Mouse (Mus musculus): ENCODE measurements around the gene Itk. TPM values are rescaled to one million over a fixed set of nuclear protein-coding genes. Genes with fewer than 3 reads are reported as not detected.

The Itk gene
- polyA plus RNA-seq, 1 experiment from 2014 or later, result 0.16 TPM

DNA sequence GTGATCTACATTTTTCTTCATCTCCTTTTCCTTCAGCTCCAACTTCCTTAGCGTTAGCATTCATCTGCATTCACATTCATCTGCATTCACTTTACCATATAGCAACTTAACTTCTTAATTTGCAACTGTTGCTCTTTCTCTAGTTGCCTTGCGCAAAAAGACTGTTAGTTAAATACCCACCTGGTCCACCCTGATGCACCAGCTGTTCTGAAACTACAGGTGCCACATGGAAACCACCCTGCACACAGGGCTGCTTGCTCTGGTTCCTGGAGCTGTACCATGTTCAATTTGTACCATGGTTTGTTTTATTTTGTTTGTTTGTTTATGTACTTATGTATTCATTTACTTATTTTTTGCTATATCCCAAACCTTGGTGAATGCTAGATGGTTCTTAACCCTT lies 6.4 kb upstream of the Itk start:
- Histone ChIP-seq H3K9me3 (ENCODE audit: low read length) (no peaks in the 10 kb centered on the region), H3K4me2 (replicated peaks; ENCODE audit: low read depth, low read length) (no peak overlapping the region), H3K4me1 (ENCODE audit: insufficient read depth, low read length) (no peaks in the 10 kb centered on the region), H3K9ac (replicated peaks; ENCODE audit: low read length) (no peak overlapping the region), H3K36me3 (ENCODE audit: insufficient read depth, low read length) (no peaks in the 10 kb centered on the region), H3K4me3 (ENCODE audit: low read length) (no peak overlapping the region), H3K27ac (ENCODE audit: low read length) (no peak overlapping the region), H3K27me3 (ENCODE audit: insufficient read depth, low read length) (no peaks in the 10 kb centered on the region)
- 97% methylated on average over 2 of the region's 2 CpGs for WGBS
- no peak for ATAC-seq (ENCODE audit: low FRiP score, low TSS enrichment)

DNA sequence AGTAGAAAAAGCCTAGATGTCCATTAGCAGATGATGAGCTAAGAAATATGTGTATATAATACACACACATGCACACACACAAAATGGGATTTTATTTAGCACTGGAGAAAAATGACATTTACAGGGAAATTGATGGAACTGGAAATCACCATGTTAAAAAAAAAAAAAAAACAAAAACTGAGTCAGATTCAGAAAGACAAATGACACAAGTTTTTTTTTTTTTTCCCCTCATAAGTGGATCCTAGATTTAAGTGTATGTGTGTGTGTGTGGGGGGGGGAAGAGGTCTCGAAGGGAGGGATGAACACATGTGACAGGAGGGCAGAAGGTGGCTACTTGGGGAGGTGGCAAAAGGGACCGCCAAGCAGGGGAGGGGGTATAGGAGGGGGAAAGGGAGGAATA lies 5.8 kb upstream of the Itk start:
- WGBS, result 68% methylated on average over 2 of the region's 2 CpGs
- Histone ChIP-seq H3K27me3 (ENCODE audit: insufficient read depth, low read length) (no peaks in the 10 kb centered on the region), H3K4me2 (replicated peaks; ENCODE audit: low read depth, low read length) (no peak overlapping the region), H3K4me3 (ENCODE audit: low read length) (no peak overlapping the region), H3K4me1 (ENCODE audit: insufficient read depth, low read length) (no peaks in the 10 kb centered on the region), H3K9ac (replicated peaks; ENCODE audit: low read length) (no peak overlapping the region), H3K27ac (ENCODE audit: low read length) (no peak overlapping the region), H3K9me3 (ENCODE audit: low read length) (no peaks in the 10 kb centered on the region), H3K36me3 (ENCODE audit: insufficient read depth, low read length) (no peaks in the 10 kb centered on the region)
- ATAC-seq (ENCODE audit: low FRiP score, low TSS enrichment), result no peak

DNA sequence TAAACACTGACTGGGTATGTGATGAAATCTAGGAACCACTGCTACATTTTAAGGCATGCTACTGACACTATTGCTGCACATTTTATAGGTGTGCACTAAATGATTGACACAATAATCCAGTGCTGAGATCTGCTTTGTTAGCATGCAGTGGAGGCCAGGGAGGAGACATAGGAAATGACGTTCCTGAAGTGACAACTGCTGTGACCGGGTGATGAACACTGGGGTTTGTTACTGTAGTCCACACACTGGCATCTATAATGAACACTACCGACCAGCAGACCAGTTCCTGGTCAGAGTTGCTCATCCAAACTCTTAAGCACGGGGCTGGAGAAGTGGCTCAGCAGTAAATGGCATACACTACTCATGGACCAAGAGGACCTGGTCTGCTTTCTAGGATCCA lies 4.1 kb upstream of the Itk start:
- no peak overlapping the region for H3K27ac ChIP-seq (ENCODE audit: low read length)
- 79% methylated on average over 4 of the region's 4 CpGs for WGBS
- H3K9me3 ChIP-seq (ENCODE audit: low read length), result no peaks in the 10 kb centered on the region
- no peak overlapping the region for H3K4me2 ChIP-seq (replicated peaks; ENCODE audit: low read depth, low read length)
- H3K9ac ChIP-seq (replicated peaks; ENCODE audit: low read length), result no peak overlapping the region
- no peaks in the 10 kb centered on the region for H3K36me3 ChIP-seq (ENCODE audit: insufficient read depth, low read length)
- H3K27me3 ChIP-seq (ENCODE audit: insufficient read depth, low read length), result no peaks in the 10 kb centered on the region
- H3K4me3 ChIP-seq (ENCODE audit: low read length), result no peak overlapping the region
- ATAC-seq (ENCODE audit: low FRiP score, low TSS enrichment), result no peak
- no peaks in the 10 kb centered on the region for H3K4me1 ChIP-seq (ENCODE audit: insufficient read depth, low read length)

DNA sequence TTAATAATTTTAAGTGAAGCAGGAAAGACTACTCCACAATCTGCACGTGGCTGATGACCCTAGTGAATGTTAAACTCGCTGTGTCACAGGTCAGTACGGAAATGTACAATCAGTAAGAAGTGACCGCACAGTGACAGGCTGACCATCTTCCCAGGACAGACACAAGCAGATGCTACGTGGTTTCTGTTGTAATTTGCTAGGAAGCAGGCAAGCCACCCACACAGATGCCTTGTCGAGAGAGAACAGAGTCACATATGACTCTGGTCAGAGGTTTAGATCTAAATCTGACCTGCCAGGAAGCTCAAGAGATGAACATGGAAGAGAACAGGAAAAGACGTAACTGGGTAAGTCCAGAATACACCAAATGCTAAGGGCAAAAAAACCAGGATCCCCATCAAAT lies 3.6 kb upstream of the Itk start:
- 64% methylated on average over 7 of the region's 7 CpGs for WGBS
- no peak overlapping the region for H3K4me2 ChIP-seq (replicated peaks; ENCODE audit: low read depth, low read length)
- ATAC-seq (ENCODE audit: low FRiP score, low TSS enrichment), result no peak
- no peaks in the 10 kb centered on the region for H3K27me3 ChIP-seq (ENCODE audit: insufficient read depth, low read length)
- no peaks in the 10 kb centered on the region for H3K36me3 ChIP-seq (ENCODE audit: insufficient read depth, low read length)
- H3K4me3 ChIP-seq (ENCODE audit: low read length), result no peak overlapping the region
- H3K9me3 ChIP-seq (ENCODE audit: low read length), result no peaks in the 10 kb centered on the region
- no peaks in the 10 kb centered on the region for H3K4me1 ChIP-seq (ENCODE audit: insufficient read depth, low read length)
- no peak overlapping the region for H3K9ac ChIP-seq (replicated peaks; ENCODE audit: low read length)
- H3K27ac ChIP-seq (ENCODE audit: low read length), result no peak overlapping the region

DNA sequence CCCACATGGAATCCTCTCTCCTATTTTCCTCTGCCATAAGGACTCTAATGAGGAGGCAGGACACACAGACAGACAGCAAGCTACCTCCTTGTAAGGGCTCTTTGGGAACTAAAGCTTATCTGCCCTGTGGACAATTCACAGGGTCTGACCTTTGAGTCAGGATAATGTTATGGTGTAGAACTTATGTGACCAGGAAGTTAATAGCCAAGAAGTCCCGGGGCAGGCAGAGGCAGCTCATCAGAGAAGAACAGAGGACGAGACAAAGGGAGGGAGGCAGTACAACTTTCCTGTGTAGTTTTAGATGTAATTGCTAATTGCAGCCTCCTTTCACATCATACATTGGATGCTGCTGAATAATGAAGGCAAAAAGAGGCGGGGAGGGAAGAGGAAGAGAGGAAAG lies 1.3 kb upstream of the Itk start:
- no peaks in the 10 kb centered on the region for H3K9me3 ChIP-seq (ENCODE audit: low read length)
- H3K4me1 ChIP-seq (ENCODE audit: insufficient read depth, low read length), result no peaks in the 10 kb centered on the region
- no peaks in the 10 kb centered on the region for H3K36me3 ChIP-seq (ENCODE audit: insufficient read depth, low read length)
- no peaks in the 10 kb centered on the region for H3K27me3 ChIP-seq (ENCODE audit: insufficient read depth, low read length)
- no peak overlapping the region for H3K4me3 ChIP-seq (ENCODE audit: low read length)
- WGBS, result 47% methylated on average over 3 of the region's 3 CpGs
- H3K9ac ChIP-seq (replicated peaks; ENCODE audit: low read length), result no peak overlapping the region
- H3K27ac ChIP-seq (ENCODE audit: low read length), result no peak overlapping the region
- no peak overlapping the region for H3K4me2 ChIP-seq (replicated peaks; ENCODE audit: low read depth, low read length)
- ATAC-seq (ENCODE audit: low FRiP score, low TSS enrichment), result no peak

DNA sequence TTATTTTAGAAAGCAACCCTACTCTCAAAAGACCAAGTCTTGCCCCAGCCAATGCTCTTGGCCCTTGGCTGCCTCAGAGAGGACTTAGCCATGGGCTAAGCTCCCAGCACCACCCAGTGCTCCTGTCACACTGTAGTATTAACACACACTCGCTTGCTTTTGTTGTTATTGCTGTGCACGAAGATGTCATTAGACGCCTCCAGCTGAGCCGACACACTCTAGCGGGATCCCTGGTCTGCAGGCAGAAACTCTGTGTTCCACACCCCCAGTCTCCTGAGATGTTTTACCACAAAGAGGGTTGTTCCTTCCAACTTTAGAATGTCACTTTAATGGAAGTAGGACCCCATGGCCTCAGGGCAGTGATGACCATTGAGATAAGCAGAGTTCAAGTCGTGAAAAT lies 877 bp downstream of the Itk start:
- H3K4me2 ChIP-seq (replicated peaks; ENCODE audit: low read depth, low read length), result no peak overlapping the region
- H3K27ac ChIP-seq (ENCODE audit: low read length), result no peak overlapping the region
- peak; percentile 27; the same call in 1 of the 2 replicates for ATAC-seq (ENCODE audit: low FRiP score, low TSS enrichment)
- WGBS, result 42% methylated on average over 6 of the region's 6 CpGs
- H3K9ac ChIP-seq (replicated peaks; ENCODE audit: low read length), result no peak overlapping the region
- H3K4me3 ChIP-seq (ENCODE audit: low read length), result no peak overlapping the region
- H3K9me3 ChIP-seq (ENCODE audit: low read length), result no peaks in the 10 kb centered on the region
- no peaks in the 10 kb centered on the region for H3K4me1 ChIP-seq (ENCODE audit: insufficient read depth, low read length)
- no peaks in the 10 kb centered on the region for H3K36me3 ChIP-seq (ENCODE audit: insufficient read depth, low read length)
- no peaks in the 10 kb centered on the region for H3K27me3 ChIP-seq (ENCODE audit: insufficient read depth, low read length)

DNA sequence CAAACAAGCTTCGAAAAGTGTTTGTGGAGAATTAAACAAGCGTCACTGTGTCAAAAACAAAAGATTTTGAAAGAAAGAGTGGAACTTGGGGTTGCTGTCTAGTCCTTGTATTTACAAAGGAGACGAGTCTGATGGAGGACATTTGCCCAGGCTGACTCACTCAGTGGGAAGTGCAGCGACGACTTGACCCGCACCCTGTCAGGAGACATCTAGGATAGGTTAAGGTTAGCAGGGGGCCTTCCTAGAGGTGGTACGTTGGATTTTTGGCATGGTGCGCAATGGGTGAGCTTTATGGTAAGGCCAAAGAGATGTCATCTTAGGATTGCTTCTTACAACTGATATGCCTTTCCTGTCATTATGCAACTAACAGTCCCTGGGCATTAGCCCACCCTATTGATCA lies 2.3 kb downstream of the Itk start:
- H3K27ac ChIP-seq (ENCODE audit: low read length), result no peak overlapping the region
- no peaks in the 10 kb centered on the region for H3K9me3 ChIP-seq (ENCODE audit: low read length)
- no peak for ATAC-seq (ENCODE audit: low FRiP score, low TSS enrichment)
- no peaks in the 10 kb centered on the region for H3K36me3 ChIP-seq (ENCODE audit: insufficient read depth, low read length)
- H3K4me2 ChIP-seq (replicated peaks; ENCODE audit: low read depth, low read length), result no peak overlapping the region
- no peak overlapping the region for H3K9ac ChIP-seq (replicated peaks; ENCODE audit: low read length)
- H3K27me3 ChIP-seq (ENCODE audit: insufficient read depth, low read length), result no peaks in the 10 kb centered on the region
- 92% methylated on average over 8 of the region's 8 CpGs for WGBS
- H3K4me3 ChIP-seq (ENCODE audit: low read length), result no peak overlapping the region
- no peaks in the 10 kb centered on the region for H3K4me1 ChIP-seq (ENCODE audit: insufficient read depth, low read length)

DNA sequence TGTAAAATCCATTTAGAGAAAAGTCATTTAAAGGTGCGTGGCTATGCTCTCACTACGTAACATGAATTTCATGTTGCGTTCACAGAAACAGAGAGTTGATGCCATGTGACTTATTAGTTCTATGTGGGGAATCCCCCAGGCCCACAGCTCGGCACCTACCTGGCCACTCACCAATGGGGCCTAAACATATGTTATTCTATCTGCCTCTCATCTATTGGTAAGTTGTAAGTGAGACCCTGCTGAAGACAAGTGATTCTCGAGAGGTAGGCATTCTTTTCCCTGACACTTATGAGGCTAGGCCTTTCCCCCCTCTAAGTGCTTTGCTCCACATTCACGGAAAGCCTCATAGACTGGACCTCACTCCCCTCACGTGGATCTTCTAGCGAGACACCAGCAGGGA lies 2.8 kb downstream of the Itk start:
- Histone ChIP-seq H3K36me3 (ENCODE audit: insufficient read depth, low read length) (no peaks in the 10 kb centered on the region), H3K4me2 (replicated peaks; ENCODE audit: low read depth, low read length) (no peak overlapping the region), H3K4me3 (ENCODE audit: low read length) (no peak overlapping the region), H3K4me1 (ENCODE audit: insufficient read depth, low read length) (no peaks in the 10 kb centered on the region), H3K9me3 (ENCODE audit: low read length) (no peaks in the 10 kb centered on the region), H3K27me3 (ENCODE audit: insufficient read depth, low read length) (no peaks in the 10 kb centered on the region), H3K9ac (replicated peaks; ENCODE audit: low read length) (no peak overlapping the region), H3K27ac (ENCODE audit: low read length) (no peak overlapping the region)
- no peak for ATAC-seq (ENCODE audit: low FRiP score, low TSS enrichment)
- 83% methylated on average over 8 of the region's 8 CpGs for WGBS

DNA sequence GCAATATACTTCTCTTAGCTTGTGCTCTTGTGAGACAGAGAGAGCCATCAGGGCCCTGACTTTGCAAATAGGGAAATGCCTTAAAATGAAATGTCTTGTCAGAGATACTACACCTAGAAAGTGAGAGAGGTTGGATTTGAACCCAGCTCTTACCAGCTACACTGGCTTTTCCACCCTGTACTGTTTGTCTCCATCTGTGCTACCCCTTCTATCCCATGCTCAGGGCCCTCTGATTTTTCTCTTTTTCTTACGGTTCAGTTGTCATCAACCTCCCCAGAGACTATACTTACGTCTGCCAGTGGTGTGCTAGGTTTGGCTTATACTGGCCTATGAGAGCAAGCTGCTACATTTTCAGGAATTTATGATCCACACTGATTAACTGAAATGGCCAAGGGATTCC lies 4.4 kb downstream of the Itk start:
- no peak overlapping the region for H3K27ac ChIP-seq (ENCODE audit: low read length)
- 0 out of 2 replicates have a peak, but pooled peaks cover 7% of the 10 kb centered on the region for H3K4me1 ChIP-seq (ENCODE audit: insufficient read depth, low read length)
- no peaks in the 10 kb centered on the region for H3K27me3 ChIP-seq (ENCODE audit: insufficient read depth, low read length)
- no peaks in the 10 kb centered on the region for H3K9me3 ChIP-seq (ENCODE audit: low read length)
- H3K36me3 ChIP-seq (ENCODE audit: insufficient read depth, low read length), result no peaks in the 10 kb centered on the region
- WGBS, result 61% methylated on average over 2 of the region's 2 CpGs
- no peak overlapping the region for H3K9ac ChIP-seq (replicated peaks; ENCODE audit: low read length)
- ATAC-seq (ENCODE audit: low FRiP score, low TSS enrichment), result no peak
- no peak overlapping the region for H3K4me2 ChIP-seq (replicated peaks; ENCODE audit: low read depth, low read length)
- no peak overlapping the region for H3K4me3 ChIP-seq (ENCODE audit: low read length)

DNA sequence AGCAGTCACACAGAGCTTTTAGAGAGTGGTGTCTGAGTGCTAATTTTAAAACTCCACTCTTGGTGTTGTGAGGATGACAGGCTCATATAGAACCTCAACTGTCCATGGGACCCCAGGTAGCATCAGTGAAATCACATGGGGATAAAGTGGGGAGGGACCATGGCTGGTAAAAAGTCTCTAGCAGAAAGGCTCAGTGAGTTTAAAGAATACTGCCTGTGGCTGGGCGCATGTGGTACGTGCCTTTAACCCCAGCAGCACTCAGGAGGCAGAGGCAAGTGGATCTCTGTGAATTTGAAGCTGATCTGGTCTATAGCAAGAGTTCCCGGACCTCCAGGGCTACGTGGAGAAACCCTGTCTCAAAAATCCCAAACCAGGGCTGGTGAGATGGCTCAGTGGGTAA lies 6.8 kb downstream of the Itk start:
- Histone ChIP-seq H3K9ac (replicated peaks; ENCODE audit: low read length) (no peak overlapping the region), H3K36me3 (ENCODE audit: insufficient read depth, low read length) (no peaks in the 10 kb centered on the region), H3K27me3 (ENCODE audit: insufficient read depth, low read length) (no peaks in the 10 kb centered on the region), H3K4me3 (ENCODE audit: low read length) (no peak overlapping the region), H3K4me2 (replicated peaks; ENCODE audit: low read depth, low read length) (no peak overlapping the region), H3K27ac (ENCODE audit: low read length) (no peak overlapping the region), H3K4me1 (ENCODE audit: insufficient read depth, low read length) (0 out of 2 replicates have a peak, but pooled peaks cover 7% of the 10 kb centered on the region), H3K9me3 (ENCODE audit: low read length) (no peaks in the 10 kb centered on the region)
- 88% methylated on average over 4 of the region's 4 CpGs for WGBS
- no peak for ATAC-seq (ENCODE audit: low FRiP score, low TSS enrichment)
